Mouse (Mus musculus) intestine, embryonic 14.5 days (tissue): ENCODE measurements at regions not wholly inside any gene's neighbourhood (a gene's known extent, or its start where the extent isn't known, plus 50 kb on each side); places are given as distances from the start of the nearest gene placed in this dataset.

Source experiments
- ATAC-seq: fragments of 200-750 bp; cut with Nextera tagmentation; replicated peaks from 2 replicates; pipeline ENCODE4 v1.8.0; 2017; ENCODE audit warnings: low read depth, moderate number of reproducible peaks, moderate TSS enrichment, moderate library complexity; ENCODE audit not compliant: low FRiP score, low TSS enrichment
- DNase-seq: peaks from one replicate; pipeline ENCODE4 v3.0.0-alpha.2; 2018; ENCODE audit warnings: low spot score
- H3K27ac ChIP-seq: fragments of 300-500 bp; sonication (generic); 2 replicates; pipeline ENCODE4 v1.5.1; 2014; ENCODE audit warnings: low read depth, mild to moderate bottlenecking, control low read depth
- H3K27me3 ChIP-seq: fragments of 300-500 bp; sonication (generic); replicated peaks from 2 replicates; pipeline ENCODE4 v1.6.1; 2014; ENCODE audit warnings: low read length, control low read depth; ENCODE audit not compliant: control insufficient read depth, insufficient read depth
- H3K36me3 ChIP-seq: fragments of 300-500 bp; sonication (generic); 2 replicates; pipeline ENCODE4 v1.6.1; 2014; ENCODE audit warnings: low read length, control low read depth; ENCODE audit not compliant: control insufficient read depth, insufficient read depth
- H3K4me1 ChIP-seq: fragments of 300-500 bp; sonication (generic); replicated peaks from 2 replicates; pipeline ENCODE4 v1.6.1; 2014; ENCODE audit warnings: low read length, control low read depth, mixed read lengths; ENCODE audit not compliant: control insufficient read depth, insufficient read depth
- H3K4me2 ChIP-seq: fragments of 300-500 bp; sonication (generic); 2 replicates; pipeline ENCODE4 v1.6.1; 2014; ENCODE audit warnings: low read length
- H3K4me3 ChIP-seq: fragments of 300-500 bp; sonication (generic); 2 replicates; pipeline ENCODE4 v1.5.1; 2014; ENCODE audit warnings: low read depth, low read length, control low read depth, mixed read lengths
- H3K9ac ChIP-seq: fragments of 300-500 bp; sonication (generic); 2 replicates; pipeline ENCODE4 v1.6.1; 2014; ENCODE audit warnings: mild to moderate bottlenecking, low read length
- H3K9me3 ChIP-seq: fragments of 300-500 bp; sonication (generic); 2 replicates; pipeline ENCODE4 v1.6.1; 2016; ENCODE audit warnings: low read length, control low read depth; ENCODE audit not compliant: control insufficient read depth
- WGBS: fragments of 180-500 bp; shearing (Covaris S2); extraction: QIAGEN DNeasy Blood & Tissue Kit; methylation state at CpG from one replicate; pipeline ENCODE4 v1.1.7; 2014; 5-methylcytosine and 5-hydroxymethylcytosine counted together

DNA sequence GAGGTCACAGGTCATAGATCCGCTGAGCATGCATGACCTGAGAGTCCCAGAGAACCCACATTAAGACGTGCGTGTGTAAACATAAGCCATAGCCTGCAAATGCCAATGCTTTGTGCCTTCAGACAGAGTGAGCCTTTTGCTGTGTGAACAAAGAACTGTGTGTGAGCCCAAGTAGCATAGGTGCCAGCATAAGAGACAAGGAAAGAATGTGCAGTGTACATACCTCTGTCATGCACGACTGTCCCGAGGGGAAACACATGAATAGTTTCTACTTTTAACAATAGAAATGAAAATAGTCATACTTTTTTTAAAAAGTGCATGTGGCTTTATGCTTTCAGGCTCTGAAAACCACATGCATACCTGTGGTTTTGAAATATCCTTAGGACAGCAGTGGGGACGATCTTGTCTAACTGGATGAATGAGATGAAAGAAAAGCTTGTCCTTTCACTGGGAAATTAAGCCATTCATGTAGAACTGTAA lies 484.1 kb upstream of the Mpdz start:
- Histone ChIP-seq H3K4me2 (no peak overlapping the region), H3K27me3 (no peaks in the 10 kb centered on the region), H3K36me3 (no peaks in the 10 kb centered on the region), H3K9me3 (no peaks in the 10 kb centered on the region), H3K4me1 (peaks cover 8% of the 10 kb centered on the region), H3K27ac (no peak overlapping the region), H3K9ac (no peak overlapping the region), H3K4me3 (no peak overlapping the region)
- DNase-seq (no peak), ATAC-seq (no peak)
- WGBS, result 53% methylated on average over 6 of the region's 6 CpGs

DNA sequence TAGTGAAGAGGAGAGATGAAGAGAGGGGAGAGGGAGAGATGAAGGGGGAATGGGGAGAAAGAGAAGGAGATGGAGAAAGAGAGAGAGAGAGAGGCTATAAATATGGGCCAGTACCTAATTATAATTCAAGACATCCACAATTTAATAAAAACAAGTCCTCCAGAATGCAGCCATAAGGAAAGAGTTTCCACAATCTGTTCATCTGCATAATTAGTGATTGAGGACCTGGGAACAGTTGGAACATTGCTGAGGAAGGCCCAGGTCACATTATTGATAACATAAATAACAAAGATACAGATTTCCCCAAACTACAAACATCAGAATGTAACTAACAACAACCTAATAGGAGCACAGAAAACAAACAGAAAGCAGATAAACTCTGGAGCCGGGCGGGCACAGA lies 483.0 kb upstream of the Mpdz start:
- no peak for DNase-seq
- H3K4me2 ChIP-seq, result no peak overlapping the region
- H3K27ac ChIP-seq, result no peak overlapping the region
- no peaks in the 10 kb centered on the region for H3K36me3 ChIP-seq
- H3K9me3 ChIP-seq, result no peaks in the 10 kb centered on the region
- H3K4me1 ChIP-seq, result peaks cover 8% of the 10 kb centered on the region
- H3K9ac ChIP-seq, result no peak overlapping the region
- H3K4me3 ChIP-seq, result no peak overlapping the region
- WGBS, result 73% methylated on average over 2 of the region's 2 CpGs
- ATAC-seq, result no peak
- H3K27me3 ChIP-seq, result no peaks in the 10 kb centered on the region

- 80% methylated on average over 1 of the region's 1 CpGs for WGBS
- Histone ChIP-seq H3K4me2 (no peak overlapping the region), H3K4me3 (no peak overlapping the region), H3K27ac (no peak overlapping the region), H3K4me1 (peaks cover 8% of the 10 kb centered on the region), H3K9me3 (no peaks in the 10 kb centered on the region), H3K27me3 (no peaks in the 10 kb centered on the region), H3K9ac (no peak overlapping the region), H3K36me3 (no peaks in the 10 kb centered on the region)
- ATAC-seq (no peak), DNase-seq (no peak)
Observed at GRCm38 (mm10) chr4:81924120-81924519, 481.5 kb upstream of the Mpdz start.

GRCm38 (mm10) chr4:81922876-81923275 lies 480.3 kb upstream of the Mpdz start:
- H3K9ac ChIP-seq, result no peak overlapping the region
- DNase-seq (no peak), ATAC-seq (no peak)
- H3K4me3 ChIP-seq, result no peak overlapping the region
- H3K27me3 ChIP-seq, result no peaks in the 10 kb centered on the region
- WGBS, result 72% methylated on average over 3 of the region's 3 CpGs
- no peak overlapping the region for H3K27ac ChIP-seq
- H3K4me2 ChIP-seq, result no peak overlapping the region
- no peaks in the 10 kb centered on the region for H3K36me3 ChIP-seq
- no peaks in the 10 kb centered on the region for H3K9me3 ChIP-seq
- peaks cover 3% of the 10 kb centered on the region for H3K4me1 ChIP-seq

DNA sequence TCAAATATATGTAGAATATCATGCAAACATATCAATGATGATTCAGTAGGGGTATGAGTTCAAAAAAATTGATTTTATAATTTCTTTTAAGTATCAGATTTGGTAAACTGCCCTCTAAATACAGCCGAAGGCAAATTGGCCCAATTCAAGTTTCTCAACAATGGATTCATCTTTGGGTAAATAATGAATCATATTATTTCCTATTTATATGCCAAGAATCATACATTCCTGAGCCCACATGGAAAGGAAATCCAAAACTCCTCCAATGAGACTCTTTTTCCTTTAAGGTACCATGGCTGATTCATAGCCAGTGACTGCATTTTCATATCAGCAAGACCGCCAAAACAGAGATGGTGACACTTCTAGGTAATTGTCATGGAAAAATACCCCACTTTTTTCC lies 472.4 kb upstream of the Mpdz start:
- WGBS, result 97% methylated on average over 2 of the region's 2 CpGs
- ATAC-seq (no peak), DNase-seq (no peak)
- Histone ChIP-seq H3K36me3 (no peaks in the 10 kb centered on the region), H3K9me3 (no peaks in the 10 kb centered on the region), H3K9ac (no peak overlapping the region), H3K27me3 (no peaks in the 10 kb centered on the region), H3K4me2 (no peak overlapping the region), H3K27ac (no peak overlapping the region), H3K4me1 (no peaks in the 10 kb centered on the region), H3K4me3 (no peak overlapping the region)

DNA sequence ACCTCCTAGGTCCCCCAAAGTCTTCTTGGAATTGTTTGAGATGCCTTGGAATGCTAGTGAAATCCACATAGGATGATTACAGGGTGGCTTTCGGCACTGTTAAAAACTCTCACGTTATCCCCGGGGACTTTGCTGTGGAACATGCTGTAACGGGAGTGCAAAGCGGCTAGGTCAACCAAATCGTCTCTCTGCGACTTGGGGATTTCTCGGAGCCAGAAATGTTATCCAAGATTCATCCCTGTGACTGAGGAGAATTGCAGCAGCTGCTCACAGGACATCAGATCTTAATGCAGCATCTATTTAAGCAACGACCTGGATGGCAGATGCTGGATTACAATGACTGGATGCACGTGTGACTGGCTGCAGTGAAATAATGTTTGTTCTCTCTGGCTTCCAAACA lies 470.7 kb upstream of the Mpdz start:
- Histone ChIP-seq H3K27me3 (no peaks in the 10 kb centered on the region), H3K9ac (no peak overlapping the region), H3K4me1 (no peaks in the 10 kb centered on the region), H3K27ac (no peak overlapping the region), H3K9me3 (no peaks in the 10 kb centered on the region), H3K36me3 (no peaks in the 10 kb centered on the region), H3K4me2 (no peak overlapping the region), H3K4me3 (no peak overlapping the region)
- WGBS, result 77% methylated on average over 10 of the region's 10 CpGs
- DNase-seq (no peak), ATAC-seq (no peak)

- no peak overlapping the region for H3K4me3 ChIP-seq
- no peak overlapping the region for H3K4me2 ChIP-seq
- no peak overlapping the region for H3K9ac ChIP-seq
- no peaks in the 10 kb centered on the region for H3K4me1 ChIP-seq
- no peak overlapping the region for H3K27ac ChIP-seq
- no peaks in the 10 kb centered on the region for H3K36me3 ChIP-seq
- DNase-seq (no peak), ATAC-seq (no peak)
- H3K9me3 ChIP-seq, result no peaks in the 10 kb centered on the region
- WGBS, result 77% methylated on average over 1 of the region's 1 CpGs
- no peaks in the 10 kb centered on the region for H3K27me3 ChIP-seq
Observed at GRCm38 (mm10) chr4:81912653-81913052, 470.0 kb upstream of the Mpdz start.

- WGBS, result 59% methylated on average over 5 of the region's 5 CpGs
- Histone ChIP-seq H3K4me1 (no peaks in the 10 kb centered on the region), H3K4me2 (no peak overlapping the region), H3K9ac (no peak overlapping the region), H3K27me3 (no peaks in the 10 kb centered on the region), H3K4me3 (no peak overlapping the region), H3K27ac (no peak overlapping the region), H3K36me3 (no peaks in the 10 kb centered on the region), H3K9me3 (no peaks in the 10 kb centered on the region)
- no peak for ATAC-seq
- no peak for DNase-seq
Observed at GRCm38 (mm10) chr4:81899961-81900540, 457.4 kb upstream of the Mpdz start.

DNA sequence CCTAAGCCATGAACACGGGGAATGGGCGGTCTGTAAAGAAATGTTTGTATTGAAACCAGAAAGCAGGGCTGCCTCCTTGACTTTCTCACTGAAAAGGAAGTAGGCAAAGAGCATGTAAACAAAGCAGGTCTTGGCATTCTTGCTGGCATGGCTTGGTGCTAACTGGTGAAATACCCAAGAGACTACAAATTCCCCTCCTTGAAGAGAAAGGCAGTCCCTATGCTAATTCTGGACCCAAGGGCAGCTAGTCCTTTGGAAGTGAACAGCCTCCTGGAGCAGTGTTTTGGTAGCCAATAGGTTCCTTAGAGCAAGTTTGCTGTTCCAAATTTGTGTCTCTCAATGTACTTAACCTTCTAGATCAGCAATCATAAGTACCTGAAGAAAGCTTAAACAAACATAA lies 456.0 kb upstream of the Mpdz start:
- Histone ChIP-seq H3K9me3 (no peaks in the 10 kb centered on the region), H3K4me2 (no peak overlapping the region), H3K9ac (no peak overlapping the region), H3K4me1 (no peaks in the 10 kb centered on the region), H3K27ac (no peak overlapping the region), H3K27me3 (no peaks in the 10 kb centered on the region), H3K4me3 (no peak overlapping the region), H3K36me3 (no peaks in the 10 kb centered on the region)
- 70% methylated on average over 2 of the region's 2 CpGs for WGBS
- ATAC-seq (no peak), DNase-seq (no peak)
